Mouse (Mus musculus) liver, embryonic 11.5 days (tissue): ENCODE measurements at regions not wholly inside any gene's neighbourhood (a gene's known extent, or its start where the extent isn't known, plus 50 kb on each side); places are given as distances from the start of the nearest gene placed in this dataset. TPM values are rescaled to one million over a fixed set of nuclear protein-coding genes. Genes with fewer than 3 reads are reported as not detected.

ENCODE experiments used
- microRNA-seq: library from miRNA; unstranded; fragments of <30 nt; microRNA quantifications from one replicate; pipeline ENCODE4, GENCODE M21; 2017; ENCODE audit warnings: borderline number of aligned reads

Small RNAs in the stretch of these regions (microRNA-seq; reads per million reads assigned to microRNA genes)
- not detected for gene Gm23255
